Mouse (Mus musculus) activated CD4-positive, CD25-positive, alpha-beta regulatory T cell, adult 4 months (primary cell): ENCODE measurements around the gene Gm3336. TPM values are rescaled to one million over a fixed set of nuclear protein-coding genes. Genes with fewer than 3 reads are reported as not detected.

Source experiments
- ATAC-seq: one replicate; pipeline ENCODE4 v1.8.0; 2017
- polyA plus RNA-seq, 2 experiments: library from polyadenylated mRNA; unstranded; fragments of 100-300 nt; shearing (Covaris generic); gene quantifications; one replicate each; pipeline ENCODE4 v1.2.1; 2017

Gm3336 gene
- polyA plus RNA-seq, 2 experiments from 2014 or later: not detected

DNA sequence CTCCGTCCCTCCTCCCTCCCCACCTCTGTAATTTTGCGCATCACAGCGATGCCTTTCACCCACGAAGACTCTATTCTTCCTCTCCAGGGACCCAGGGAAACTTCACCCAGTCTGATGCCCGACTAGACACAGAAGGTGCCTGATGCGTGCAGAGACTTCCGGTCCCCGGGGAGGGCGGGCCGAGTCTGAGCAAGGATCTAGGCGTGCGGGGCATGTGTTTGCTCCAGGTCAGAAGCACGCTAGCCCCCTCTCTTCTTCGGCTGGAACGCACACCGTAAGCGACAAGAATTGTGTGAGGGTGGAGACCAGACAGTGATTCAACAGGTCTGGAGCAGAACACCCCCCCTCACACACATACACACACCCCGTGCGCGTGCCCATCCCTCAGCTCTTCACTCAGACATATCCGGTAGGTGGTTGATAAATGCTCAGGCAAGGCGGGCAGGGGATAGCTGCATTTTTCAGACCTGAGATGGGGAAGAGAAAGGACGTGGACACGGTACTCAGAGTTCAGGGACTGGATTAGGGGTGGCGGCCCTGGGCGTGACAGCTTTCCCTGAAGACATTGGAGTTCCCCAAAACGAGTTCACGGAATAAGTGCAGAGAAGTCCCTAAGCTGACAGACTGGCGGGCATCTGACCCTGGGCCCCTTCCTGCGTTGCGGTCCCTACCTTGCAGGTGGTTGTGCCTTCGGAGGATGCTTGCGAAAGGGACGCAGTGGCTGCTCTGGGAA lies 47.7 kb downstream of the Gm3336 start:
- peak; percentile 49 for ATAC-seq

DNA sequence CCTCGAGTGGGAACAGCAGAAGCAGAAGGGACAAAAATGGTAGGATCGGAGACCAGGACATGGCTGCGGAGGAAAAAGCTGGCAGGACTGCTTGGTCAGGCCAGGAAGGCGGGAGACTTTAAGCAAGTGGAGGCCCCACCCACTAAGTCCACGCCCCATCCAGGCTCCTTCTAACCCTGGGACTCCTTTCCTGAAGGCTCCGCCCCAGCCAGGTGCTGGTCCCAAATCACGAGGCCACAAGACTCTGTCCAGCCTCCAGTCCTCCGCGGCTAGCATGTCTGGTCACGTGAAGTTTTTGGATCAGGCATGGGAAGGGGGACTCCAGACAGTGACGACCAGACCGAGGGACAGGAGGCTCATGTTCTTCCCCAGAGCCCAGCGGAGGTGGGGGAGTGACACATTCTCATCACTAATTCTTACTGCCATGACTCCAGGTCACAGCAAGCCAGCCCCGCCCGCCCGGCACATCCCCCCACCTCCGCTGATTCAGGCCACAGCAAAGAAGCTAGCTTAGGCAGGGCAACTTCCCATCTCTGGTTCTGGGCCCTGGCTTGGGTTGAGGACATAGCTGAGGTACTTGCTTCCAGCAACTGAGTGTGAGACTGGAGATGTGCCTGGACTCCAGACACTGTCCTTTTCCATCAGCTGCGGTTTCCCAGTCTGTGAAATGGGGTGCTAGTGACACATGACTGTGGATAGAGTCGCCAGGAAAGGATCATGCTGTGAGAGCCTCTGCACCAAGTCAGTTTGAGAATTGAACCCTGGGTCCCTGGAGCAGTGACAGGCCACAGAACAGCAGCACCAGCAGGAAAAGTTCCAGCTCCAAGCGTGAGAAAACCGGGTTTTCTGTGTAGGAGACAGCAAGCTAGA lies 48.5 kb downstream of the Gm3336 start:
- ATAC-seq: no peak

DNA sequence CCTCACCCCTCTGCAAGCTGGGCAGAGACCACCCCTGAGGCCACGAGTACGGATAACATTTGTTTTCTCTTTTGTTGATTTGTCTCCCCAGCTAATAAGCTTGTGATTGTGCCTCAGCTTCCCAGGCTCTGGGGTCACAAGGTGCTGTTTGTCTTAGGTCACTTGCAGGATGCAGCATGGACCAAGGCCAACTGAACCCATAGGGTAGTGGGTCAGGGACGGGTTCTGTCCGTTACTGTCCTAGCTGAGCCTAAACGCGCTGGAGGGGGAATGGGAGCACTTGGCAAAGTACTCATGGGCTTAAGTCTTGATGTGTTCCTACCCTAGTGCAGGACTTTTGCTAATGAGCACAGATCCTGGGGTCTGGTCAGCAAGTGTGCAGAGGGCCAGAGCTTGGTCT lies 49.2 kb downstream of the Gm3336 start:
- no peak for ATAC-seq

DNA sequence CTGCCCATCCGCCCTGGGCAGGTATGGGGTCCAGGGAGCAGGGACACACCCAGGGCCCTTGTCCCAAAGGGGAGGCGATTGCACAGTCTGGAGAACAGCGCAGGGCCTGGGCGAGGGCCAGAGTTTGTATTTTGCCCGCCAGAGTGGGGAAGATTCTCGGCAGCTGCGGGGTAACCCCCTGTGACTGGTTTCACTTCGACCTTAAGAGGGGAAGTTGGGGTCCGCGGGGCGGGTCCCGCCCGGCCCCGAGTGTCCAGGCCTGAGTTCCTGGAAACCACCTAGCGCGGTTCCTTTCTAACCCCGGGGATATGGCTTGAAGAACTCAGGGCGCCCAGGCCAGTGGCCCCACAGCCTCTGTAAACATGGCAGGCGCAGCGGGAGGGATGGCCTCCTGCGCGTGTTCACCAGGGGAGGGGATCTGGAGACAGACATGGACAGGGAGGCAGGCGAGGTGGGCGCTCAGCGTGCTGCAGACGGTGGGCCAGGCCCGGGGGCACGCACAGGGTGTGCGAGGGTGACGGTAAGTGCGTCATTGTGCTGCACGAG lies 50.0 kb downstream of the Gm3336 start:
- ATAC-seq: no peak

DNA sequence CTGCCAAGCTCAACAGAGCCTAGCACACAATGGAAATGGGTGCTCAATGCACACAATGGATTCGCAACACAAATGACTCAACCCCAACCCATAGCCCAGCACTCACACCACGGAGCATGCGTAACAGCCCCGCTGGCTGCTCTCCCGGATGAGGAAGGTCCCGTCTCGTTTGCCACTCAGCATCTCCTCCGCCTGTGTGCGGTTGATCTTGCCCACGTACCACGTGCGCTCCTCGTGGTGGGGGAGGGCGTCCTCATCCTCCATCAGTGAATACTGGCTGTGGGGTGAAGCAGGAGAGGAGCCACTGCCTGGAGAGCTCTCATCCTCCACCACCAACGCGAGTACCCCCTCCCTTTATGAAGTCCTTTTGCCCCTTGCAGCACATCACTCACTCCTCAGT lies 50.6 kb downstream of the Gm3336 start:
- no peak for ATAC-seq

DNA sequence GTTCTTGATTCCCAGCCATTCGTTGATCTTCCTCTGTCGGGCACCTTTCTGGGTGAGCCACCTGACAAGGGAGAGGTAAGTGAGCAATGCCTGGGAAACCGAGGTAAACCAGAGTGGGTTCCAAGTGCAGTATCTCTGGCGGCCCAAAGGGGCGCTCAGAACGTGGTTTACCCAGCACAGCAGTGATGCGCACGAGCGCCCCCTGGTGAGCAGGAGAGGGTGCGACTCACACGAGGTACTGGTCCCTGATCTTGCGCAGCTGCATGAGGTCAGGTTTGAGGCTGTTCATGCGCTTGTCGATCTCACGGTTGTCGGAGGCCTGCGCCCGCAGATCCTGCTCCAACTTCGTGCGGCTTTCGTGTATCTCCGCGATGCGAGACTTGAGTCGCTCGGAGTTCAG lies 51.0 kb downstream of the Gm3336 start:
- peak; percentile 74 for ATAC-seq

DNA sequence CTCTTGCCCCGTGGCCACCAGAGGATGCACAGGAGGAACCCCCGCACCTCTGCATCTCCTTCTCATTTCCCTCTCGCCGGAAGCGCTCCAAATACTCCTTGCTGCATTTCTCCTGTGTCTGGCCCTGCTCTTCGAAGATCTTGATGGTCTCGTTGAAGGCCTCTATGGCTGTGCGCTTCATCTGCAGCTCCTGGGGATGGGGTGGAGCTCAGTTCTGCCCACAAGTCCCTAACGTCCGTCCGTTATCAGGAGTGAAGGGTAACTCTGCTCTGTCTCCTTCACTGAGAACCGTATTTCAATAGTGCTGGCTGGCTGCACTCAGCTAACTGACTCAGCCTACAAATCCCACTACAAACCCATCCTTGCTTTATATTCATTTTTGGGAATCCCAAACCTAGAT lies 51.5 kb downstream of the Gm3336 start:
- no peak for ATAC-seq

DNA sequence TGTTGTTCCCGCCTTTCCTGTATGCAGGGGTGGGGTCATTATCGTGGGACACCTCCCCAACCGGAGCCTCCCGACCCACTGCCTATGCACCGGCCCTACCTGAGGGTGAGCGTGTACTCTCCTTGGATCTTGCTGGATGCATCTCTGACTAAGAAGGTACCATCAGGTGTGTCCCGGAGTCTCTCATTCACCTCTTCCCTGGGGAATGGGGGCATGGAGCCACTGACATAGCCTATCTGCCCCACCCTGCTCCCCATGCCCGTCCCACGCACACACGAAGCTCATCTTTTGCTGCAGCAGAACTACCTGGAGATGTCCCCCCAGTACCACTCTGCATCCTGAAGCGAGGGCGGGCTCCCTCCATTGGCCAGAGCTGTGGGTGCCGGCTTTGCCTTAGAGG lies 52.4 kb downstream of the Gm3336 start:
- ATAC-seq: no peak

DNA sequence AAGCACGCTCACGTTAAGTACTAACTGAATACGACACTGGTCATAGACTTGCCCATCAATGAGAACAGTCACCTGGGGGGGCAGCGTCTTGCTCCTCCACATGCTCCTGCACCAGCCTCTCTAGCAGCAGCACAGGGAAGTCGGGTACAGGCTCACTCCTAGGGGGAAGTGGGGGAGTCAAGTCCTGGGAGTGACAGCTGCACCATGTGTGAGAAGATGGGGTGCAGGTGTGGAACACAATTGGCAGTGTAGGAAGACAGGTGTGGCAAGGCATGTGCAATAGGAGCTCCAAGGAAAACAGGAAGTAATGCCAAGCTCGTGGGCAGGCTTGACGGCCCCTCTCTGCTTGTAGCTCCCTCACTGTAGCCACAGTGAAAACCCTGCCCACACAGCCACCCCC lies 52.9 kb downstream of the Gm3336 start:
- ATAC-seq: no peak

DNA sequence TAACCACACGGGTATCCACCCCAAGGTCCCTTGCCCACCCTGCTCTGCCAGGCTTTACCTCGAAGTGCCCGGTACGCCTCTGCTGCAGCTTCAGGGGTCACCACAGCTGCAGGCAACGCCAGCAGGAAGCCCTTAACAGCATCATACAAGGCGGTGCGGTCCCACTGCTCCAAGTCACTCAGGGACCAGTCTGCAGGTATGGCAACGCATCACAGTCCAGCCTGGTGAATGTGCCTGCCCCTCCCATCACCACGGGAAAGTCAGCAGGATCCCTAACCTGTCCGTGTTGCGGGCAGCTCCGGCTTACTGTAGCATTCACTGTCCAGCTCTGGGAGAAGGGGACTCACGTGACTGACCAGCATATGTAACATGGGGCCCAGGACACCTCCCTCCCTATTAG lies 53.7 kb downstream of the Gm3336 start:
- ATAC-seq: no peak

Other genes with a start within 250 kb of the Gm3336 start
- gene Klhl26, start 241.6 kb upstream of the Gm3336 start, polyA plus RNA-seq: 1 to 10 TPM; 7.2 to 9.5 TPM
- under 1 TPM in 1 of 2 experiments, not detected in 1; 0.22 TPM for gene Tmem59l, start 231.2 kb upstream of the Gm3336 start, polyA plus RNA-seq
- not detected for gene Crlf1, start 225.4 kb upstream of the Gm3336 start, polyA plus RNA-seq
- 10 to 100 TPM; 89.0 to 95.4 TPM for gene Rex1bd, start 211.8 kb upstream of the Gm3336 start, polyA plus RNA-seq
- 1,000 to 10,000 TPM; 3,631 to 4,013 TPM for gene Uba52, start 207.7 kb upstream of the Gm3336 start, polyA plus RNA-seq
- gene Fkbp8, start 190.8 kb upstream of the Gm3336 start, polyA plus RNA-seq: 100 to 1,000 TPM; 131 to 163 TPM
- gene Kxd1, start 190.6 kb upstream of the Gm3336 start, polyA plus RNA-seq: 100 to 1,000 TPM; 176 to 180 TPM
- gene Ell, start 179.1 kb upstream of the Gm3336 start, polyA plus RNA-seq: 10 to 100 TPM; 27.8 to 35.2 TPM
- gene Isyna1, start 124.2 kb upstream of the Gm3336 start, polyA plus RNA-seq: 10 to 100 TPM; 19.3 to 44.6 TPM
- gene Ssbp4, start 109.7 kb upstream of the Gm3336 start, polyA plus RNA-seq: 10 to 100 TPM; 15.8 to 17.7 TPM
- 1 to 10 TPM in 1 of 2 experiments, under 1 TPM in 1; 0.54 to 1.0 TPM for gene Lrrc25, start 102.4 kb upstream of the Gm3336 start, polyA plus RNA-seq
- not detected for gene Gdf15, start 86.1 kb upstream of the Gm3336 start, polyA plus RNA-seq
- 1 to 10 TPM; 7.1 to 7.4 TPM for gene Pgpep1, start 58.2 kb upstream of the Gm3336 start, polyA plus RNA-seq
- 100 to 1,000 TPM; 115 to 120 TPM for gene Lsm4, start 45.3 kb upstream of the Gm3336 start, polyA plus RNA-seq
- gene Jund, start 19.6 kb upstream of the Gm3336 start, polyA plus RNA-seq: 10 to 100 TPM; 12.5 to 20.0 TPM
- not detected for gene Iqcn, start 15.1 kb upstream of the Gm3336 start, polyA plus RNA-seq
- under 1 TPM; 0.47 to 0.95 TPM for gene Pde4c, start 5.2 kb downstream of the Gm3336 start, polyA plus RNA-seq
- gene Rab3a, start 36.1 kb downstream of the Gm3336 start, polyA plus RNA-seq: 1 to 10 TPM; 3.8 to 5.4 TPM
- gene Mpv17l2, start 42.4 kb downstream of the Gm3336 start, polyA plus RNA-seq: 10 to 100 TPM; 35.6 to 41.7 TPM
- gene Pik3r2, start 58.2 kb downstream of the Gm3336 start, polyA plus RNA-seq: 1 to 10 TPM; 3.9 to 5.1 TPM
- 10 to 100 TPM; 19.0 to 19.4 TPM for gene Mast3, start 86.5 kb downstream of the Gm3336 start, polyA plus RNA-seq
- 10 to 100 TPM; 16.5 to 29.5 TPM for gene Il12rb1, start 89.9 kb downstream of the Gm3336 start, polyA plus RNA-seq
- 1 to 10 TPM; 3.0 to 6.7 TPM for gene Arrdc2, start 121.2 kb downstream of the Gm3336 start, polyA plus RNA-seq
- gene Kcnn1, start 144.7 kb downstream of the Gm3336 start, polyA plus RNA-seq: not detected
- 100 to 1,000 TPM in 1 of 2 experiments, 10 to 100 TPM in 1; 75.7 to 106 TPM for gene Ccdc124, start 155.4 kb downstream of the Gm3336 start, polyA plus RNA-seq
- not detected for gene Slc5a5, start 174.2 kb downstream of the Gm3336 start, polyA plus RNA-seq
- over 10,000 TPM; 10,302 to 10,714 TPM for gene Rpl18a, start 178.9 kb downstream of the Gm3336 start, polyA plus RNA-seq
- 10 to 100 TPM; 13.5 to 17.4 TPM for gene Map1s, start 187.4 kb downstream of the Gm3336 start, polyA plus RNA-seq